Mouse (Mus musculus): ENCODE measurements around the gene Pcnx2.
A peak's percentile ranks its signal among the peaks of the same experiment; 100 is the strongest.

The Pcnx2 gene

DNA sequence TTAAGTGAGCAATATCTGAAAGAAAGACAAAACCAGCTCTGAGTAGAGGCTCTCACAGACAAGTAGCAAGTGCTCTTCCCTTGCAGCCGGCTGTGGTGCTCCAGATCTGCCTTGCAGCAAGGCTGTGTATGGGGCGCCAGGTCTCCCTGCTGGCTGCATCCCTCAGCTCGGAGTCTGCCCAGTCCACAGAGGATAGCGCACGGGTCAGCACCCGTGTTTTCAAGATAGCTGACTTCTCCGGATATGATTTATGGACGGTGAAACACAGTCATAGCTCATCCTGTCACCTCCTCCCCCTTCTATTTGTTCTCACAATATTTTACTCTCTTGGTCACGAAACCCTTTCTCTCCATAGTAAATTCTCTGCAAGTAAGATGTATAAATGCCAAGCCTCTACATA lies 79.3 kb downstream of the Pcnx2 start:
- DNase-seq (ENCODE audit: low spot score), result no peak

GRCm38 (mm10) chr8:125816742-125817141 lies 81.4 kb downstream of the Pcnx2 start:
- DNase-seq (ENCODE audit: low spot score), result no peak

- no peak for DNase-seq (ENCODE audit: low spot score)
Measured at GRCm38 (mm10) chr8:125808826-125809225, 89.3 kb downstream of the Pcnx2 start.

- DNase-seq (ENCODE audit: low spot score), result no peak
Measured at GRCm38 (mm10) chr8:125807905-125808310, 90.2 kb downstream of the Pcnx2 start.

GRCm38 (mm10) chr8:125806459-125806858 lies 91.7 kb downstream of the Pcnx2 start:
- no peak for DNase-seq (ENCODE audit: low spot score)

DNA sequence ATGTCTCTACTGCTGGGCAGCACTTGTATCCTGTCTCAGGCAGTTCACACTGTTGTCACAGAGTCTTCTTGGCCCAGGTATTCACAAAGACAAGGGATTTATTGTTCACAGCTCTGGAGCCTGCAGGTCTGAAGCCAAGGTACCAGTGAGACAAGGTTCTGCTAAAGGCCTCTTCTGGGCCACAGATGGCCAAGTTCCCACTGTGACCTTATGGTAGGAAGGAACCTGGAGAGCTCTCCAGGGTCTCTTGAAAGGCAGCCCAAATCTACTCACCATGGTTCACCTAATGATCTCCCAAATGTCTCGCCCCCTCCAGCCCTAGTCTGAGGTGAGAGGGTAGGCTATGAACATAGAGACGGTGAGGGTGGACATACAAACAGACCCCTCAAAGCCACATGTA lies 101.1 kb downstream of the Pcnx2 start:
- DNase-seq (ENCODE audit: low spot score), result no peak

GRCm38 (mm10) chr8:125795341-125795740 lies 102.8 kb downstream of the Pcnx2 start:
- no peak for DNase-seq (ENCODE audit: low spot score)

- no peak for DNase-seq (ENCODE audit: low spot score)
Measured at GRCm38 (mm10) chr8:125792816-125793455, 105.2 kb downstream of the Pcnx2 start.

DNA sequence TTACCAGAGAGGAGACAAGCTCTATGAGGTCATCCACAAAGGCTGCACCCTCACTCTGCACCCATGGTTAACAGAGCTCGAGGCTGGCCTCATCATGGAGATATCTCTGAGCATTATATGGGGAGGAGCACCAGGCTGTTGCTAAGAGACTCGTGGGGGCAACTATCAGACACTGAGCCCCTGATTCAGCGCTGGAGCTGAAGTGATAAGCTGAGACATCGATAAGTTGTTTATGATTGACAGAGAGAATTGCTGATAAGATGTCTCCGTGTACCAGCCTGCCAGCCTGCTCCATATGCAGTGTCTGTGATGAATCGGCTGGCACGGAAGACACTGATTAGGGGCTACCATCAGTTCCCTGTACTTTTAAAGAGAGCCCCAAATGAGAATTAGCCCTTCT lies 111.2 kb downstream of the Pcnx2 start:
- no peak for DNase-seq (ENCODE audit: low spot score)

- peak; percentile 55 for DNase-seq (ENCODE audit: low spot score)
Measured at GRCm38 (mm10) chr8:125782161-125782560, 116.0 kb downstream of the Pcnx2 start.

GRCm38 (mm10) chr8:125779656-125780055 lies 118.5 kb downstream of the Pcnx2 start:
- DNase-seq (ENCODE audit: low spot score), result no peak

DNA sequence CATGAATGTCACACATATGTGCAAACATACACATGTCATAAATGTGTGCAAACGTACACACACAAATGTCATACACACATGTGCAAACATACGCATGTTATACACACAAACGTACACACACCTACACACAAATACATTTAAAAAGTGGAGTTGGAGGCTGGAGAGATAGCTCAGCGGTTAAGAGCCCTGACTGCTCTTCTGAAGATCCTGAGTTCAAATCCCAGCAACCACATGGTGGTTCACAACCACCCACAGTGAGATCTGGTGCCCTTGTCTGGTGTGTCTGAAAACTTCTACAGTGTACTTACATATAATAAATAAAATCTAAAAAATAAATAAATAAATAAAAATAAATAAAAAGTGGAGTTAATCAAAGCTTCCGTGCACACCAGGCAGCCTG lies 119.2 kb downstream of the Pcnx2 start:
- DNase-seq (ENCODE audit: low spot score), result no peak

DNA sequence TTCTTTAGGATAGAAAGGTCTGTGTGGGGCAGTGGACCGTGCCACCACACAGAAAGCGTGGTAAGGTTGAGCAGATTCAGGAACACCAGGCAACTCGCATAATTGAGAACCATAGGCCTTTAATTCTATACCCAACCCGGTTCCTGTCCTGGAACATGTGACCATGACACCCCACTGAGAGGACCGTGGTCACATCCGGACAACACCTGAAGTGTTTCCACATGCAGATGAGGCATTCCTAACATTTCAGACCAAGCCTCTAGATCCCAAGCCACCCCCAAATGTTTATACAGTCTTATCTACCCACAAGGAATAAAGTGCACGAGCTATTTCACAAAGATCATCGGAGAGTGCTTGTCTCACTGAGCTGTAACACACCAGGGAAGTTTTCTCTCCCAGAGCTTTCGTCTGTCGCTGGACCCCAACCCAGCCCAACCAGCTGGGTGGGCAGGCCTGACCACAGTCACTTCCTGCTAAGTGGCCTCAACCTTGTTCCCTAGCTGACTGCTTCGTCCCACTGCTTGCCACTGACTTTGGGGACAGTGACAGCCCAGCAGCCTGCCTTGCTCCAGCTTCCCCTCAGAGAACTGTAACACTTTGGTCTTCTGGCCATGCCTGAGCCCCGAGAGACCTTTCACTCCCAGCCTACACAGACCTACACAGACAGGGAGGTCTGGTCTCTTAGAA lies 120.5 kb downstream of the Pcnx2 start:
- peak; percentile 42 for DNase-seq (ENCODE audit: low spot score)

GRCm38 (mm10) chr8:125776800-125777199 lies 121.3 kb downstream of the Pcnx2 start:
- peak; percentile 69 for DNase-seq (ENCODE audit: low spot score)

GRCm38 (mm10) chr8:125776314-125776713 lies 121.8 kb downstream of the Pcnx2 start:
- no peak for DNase-seq (ENCODE audit: low spot score)

GRCm38 (mm10) chr8:125775031-125775430 lies 123.1 kb downstream of the Pcnx2 start:
- DNase-seq (ENCODE audit: low spot score), result no peak

DNA sequence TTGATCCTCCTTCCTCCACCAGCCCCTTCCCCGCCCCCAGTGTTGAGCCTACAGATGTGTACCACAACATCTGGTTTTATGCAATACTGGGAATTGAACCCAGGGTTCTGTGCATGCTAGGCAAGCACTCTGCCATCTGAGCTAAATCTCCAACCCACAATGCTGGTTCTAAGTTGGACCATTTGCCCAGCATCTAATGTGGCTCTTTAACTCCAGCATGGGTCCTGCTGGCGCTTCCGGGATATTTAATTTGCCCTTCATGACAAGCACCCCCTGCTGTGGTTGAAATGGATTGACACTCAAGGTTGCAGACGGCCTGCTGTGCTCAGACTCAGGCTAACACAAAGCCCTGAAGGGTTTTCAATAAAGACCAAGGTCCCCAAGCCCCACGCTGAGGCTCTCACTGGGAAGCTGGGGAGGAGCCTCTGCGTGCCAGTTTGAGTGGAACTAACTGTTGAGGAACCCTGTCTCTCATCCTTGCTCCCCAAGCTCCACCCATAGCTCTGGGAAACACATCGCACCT lies 124.8 kb downstream of the Pcnx2 start:
- DNase-seq (ENCODE audit: low spot score), result no peak

DNA sequence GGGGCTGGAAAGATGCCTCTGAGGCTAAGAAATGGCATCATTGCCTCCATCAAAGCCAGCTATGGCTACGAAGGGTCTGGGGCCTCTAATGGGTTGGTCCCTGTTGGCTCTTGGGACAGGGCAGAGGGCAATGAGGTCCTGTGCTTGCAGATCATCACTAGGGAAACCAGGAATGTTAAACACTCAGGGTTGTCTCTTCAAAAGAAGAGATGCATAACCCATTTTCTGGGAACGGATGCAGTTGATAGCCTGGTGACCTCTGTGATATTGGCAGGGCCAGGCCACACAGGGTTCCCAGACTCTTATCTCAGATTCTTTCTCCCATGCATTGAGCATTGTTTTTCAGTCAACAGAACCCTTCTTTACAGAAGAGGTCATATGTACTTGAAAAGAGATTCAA lies 125.8 kb downstream of the Pcnx2 start:
- no peak for DNase-seq (ENCODE audit: low spot score)

GRCm38 (mm10) chr8:125768079-125768478 lies 130.0 kb downstream of the Pcnx2 start:
- DNase-seq (ENCODE audit: low spot score), result no peak

- no peak for DNase-seq (ENCODE audit: low spot score)
Measured at GRCm38 (mm10) chr8:125763066-125763786, 134.9 kb downstream of the Pcnx2 start.

DNA sequence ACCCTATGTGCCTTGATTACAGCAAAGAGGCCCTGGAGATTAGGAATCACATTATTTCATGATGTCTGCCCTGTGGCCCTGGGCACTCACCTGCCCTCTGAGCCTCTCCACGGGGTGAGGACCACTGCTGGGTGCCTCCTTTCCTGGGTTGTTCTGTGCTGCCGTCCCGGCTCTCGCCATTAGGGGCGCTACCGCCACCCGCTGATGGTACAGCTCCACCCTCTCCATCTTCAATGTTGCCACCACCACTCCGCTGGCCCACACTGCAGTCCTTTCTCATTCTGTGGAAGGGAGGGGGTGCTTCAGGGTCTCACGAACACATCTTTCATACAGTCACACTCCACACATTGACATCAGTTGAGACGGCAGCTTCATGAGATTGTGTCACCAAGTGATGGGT lies 139.1 kb downstream of the Pcnx2 start:
- no peak for DNase-seq (ENCODE audit: low spot score)

DNA sequence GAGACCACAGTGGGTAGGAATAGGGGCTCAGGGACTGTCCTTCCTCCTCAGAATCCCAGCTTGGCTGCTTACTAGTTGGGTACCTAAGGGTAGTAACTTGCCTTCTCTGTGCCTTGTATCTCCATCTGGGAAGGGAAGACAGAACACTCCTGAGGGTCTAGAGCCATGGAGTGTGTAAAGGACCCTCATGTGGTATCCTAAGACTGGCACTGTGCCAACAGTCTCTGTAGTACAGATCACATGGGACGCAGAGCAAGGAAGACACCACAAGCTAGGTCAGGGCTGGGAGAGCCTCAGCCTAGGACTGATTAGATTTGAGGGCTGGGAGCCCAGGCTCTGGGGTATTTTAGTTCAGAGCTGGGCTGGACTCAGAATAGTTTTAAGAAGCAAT lies 141.0 kb downstream of the Pcnx2 start:
- DNase-seq (ENCODE audit: low spot score), result no peak
